Mouse (Mus musculus): ENCODE measurements at regions not wholly inside any gene's neighbourhood (a gene's known extent, or its start where the extent isn't known, plus 50 kb on each side); places are given as distances from the start of the nearest gene placed in this dataset.

- no peak for DNase-seq
These were observed 694.5 kb upstream of the Arrdc3 start for GRCm38 (mm10) chr13:80188734-80189133.

GRCm38 (mm10) chr13:80195065-80195605 lies 688.0 kb upstream of the Arrdc3 start:
- no peak for DNase-seq

GRCm38 (mm10) chr13:80224110-80224509 lies 659.1 kb upstream of the Arrdc3 start:
- DNase-seq, result no peak

- no peak for DNase-seq
These were observed 651.8 kb upstream of the Arrdc3 start for GRCm38 (mm10) chr13:80231381-80231780.

- no peak for DNase-seq
These were observed 647.7 kb upstream of the Arrdc3 start for GRCm38 (mm10) chr13:80235254-80236032.

GRCm38 (mm10) chr13:80262826-80263225 lies 620.4 kb upstream of the Arrdc3 start:
- no peak for DNase-seq

GRCm38 (mm10) chr13:80267131-80267530 lies 616.1 kb upstream of the Arrdc3 start:
- DNase-seq, result no peak

- no peak for DNase-seq
These were observed 609.2 kb upstream of the Arrdc3 start for GRCm38 (mm10) chr13:80273976-80274375.

- no peak for DNase-seq
These were observed 591.3 kb upstream of the Arrdc3 start for GRCm38 (mm10) chr13:80291744-80292515.

GRCm38 (mm10) chr13:80295723-80296122 lies 587.5 kb upstream of the Arrdc3 start:
- DNase-seq, result no peak

- no peak for DNase-seq
These were observed 549.0 kb upstream of the Arrdc3 start for GRCm38 (mm10) chr13:80334073-80334704.

GRCm38 (mm10) chr13:80334865-80335655 lies 548.1 kb upstream of the Arrdc3 start:
- no peak for DNase-seq

- DNase-seq, result no peak
These were observed 536.1 kb upstream of the Arrdc3 start for GRCm38 (mm10) chr13:80346980-80347649.

GRCm38 (mm10) chr13:80365964-80366363 lies 517.2 kb upstream of the Arrdc3 start:
- DNase-seq, result no peak

GRCm38 (mm10) chr13:80370491-80370890 lies 512.7 kb upstream of the Arrdc3 start:
- no peak for DNase-seq

- no peak for DNase-seq
These were observed 501.8 kb upstream of the Arrdc3 start for GRCm38 (mm10) chr13:80381280-80381965.

GRCm38 (mm10) chr13:80381966-80382666 lies 501.1 kb upstream of the Arrdc3 start:
- DNase-seq, result no peak

GRCm38 (mm10) chr13:80408928-80409327 lies 474.3 kb upstream of the Arrdc3 start:
- no peak for DNase-seq

- DNase-seq, result peak; percentile 29 to 39
These were observed 473.3 kb upstream of the Arrdc3 start for GRCm38 (mm10) chr13:80409790-80410433.

Measured in cerebellum, postnatal 36 days (tissue).